Mouse (Mus musculus) right cerebral cortex, postnatal 4 days (tissue): ENCODE results near the gene Mllt11.
A peak's percentile ranks its signal among the peaks of the same experiment; 100 is the strongest.
"Not testable (repeated sequence)": the region's sequence is repeated elsewhere in the genome, so short reads cannot be mapped to it uniquely, and the experiment has no call there.

Experiments
- DNase-seq: peaks from one replicate; pipeline ENCODE4 v3.0.0-alpha.2; 2022

Gene Mllt11

DNA sequence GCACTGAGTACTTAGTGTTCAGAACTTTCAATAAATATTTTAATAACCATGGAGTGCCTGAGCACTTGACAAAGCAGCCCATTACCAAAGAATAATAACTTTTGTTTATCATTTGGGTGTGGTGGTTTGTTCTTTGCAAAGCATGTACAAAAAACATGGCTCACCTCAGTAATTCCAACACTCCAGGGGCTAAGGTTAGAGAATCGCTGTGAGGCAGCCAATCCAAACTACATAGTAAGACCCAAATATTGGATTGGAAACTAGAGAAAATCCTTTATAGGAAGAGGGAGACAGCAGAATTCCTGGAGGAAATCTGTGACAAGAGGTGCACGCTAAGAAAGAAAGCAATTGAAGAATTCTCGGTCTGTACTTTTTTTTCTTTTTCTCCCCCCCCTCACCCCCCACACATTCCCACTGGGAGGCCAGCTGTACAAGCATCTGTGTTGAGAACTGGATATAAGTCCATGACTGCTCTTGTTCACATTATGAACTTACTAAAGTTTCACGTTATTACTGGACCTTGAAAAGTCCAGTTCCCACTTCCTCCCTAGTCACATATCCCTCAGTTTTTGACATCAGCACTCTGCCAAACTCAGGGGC lies 15.2 kb downstream of the Mllt11 start:
- no peak for DNase-seq

DNA sequence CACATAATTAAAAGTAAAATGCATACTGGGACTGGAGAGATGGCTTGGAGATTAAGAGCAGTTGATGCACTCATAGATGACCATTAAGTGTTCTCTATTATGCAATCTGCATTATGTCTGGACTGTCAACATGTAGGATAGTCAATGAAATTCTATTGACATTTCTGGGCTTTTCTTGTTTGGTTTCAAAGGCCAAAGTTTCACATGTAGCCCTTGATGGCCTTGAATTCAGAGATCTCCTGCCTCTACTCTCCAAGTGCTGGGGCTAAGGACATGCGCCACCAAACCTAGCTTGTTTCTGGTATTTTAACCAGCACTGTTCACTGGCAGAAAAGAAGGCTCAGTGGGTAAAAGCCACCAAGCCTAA lies 18.4 kb downstream of the Mllt11 start:
- DNase-seq = no peak

DNA sequence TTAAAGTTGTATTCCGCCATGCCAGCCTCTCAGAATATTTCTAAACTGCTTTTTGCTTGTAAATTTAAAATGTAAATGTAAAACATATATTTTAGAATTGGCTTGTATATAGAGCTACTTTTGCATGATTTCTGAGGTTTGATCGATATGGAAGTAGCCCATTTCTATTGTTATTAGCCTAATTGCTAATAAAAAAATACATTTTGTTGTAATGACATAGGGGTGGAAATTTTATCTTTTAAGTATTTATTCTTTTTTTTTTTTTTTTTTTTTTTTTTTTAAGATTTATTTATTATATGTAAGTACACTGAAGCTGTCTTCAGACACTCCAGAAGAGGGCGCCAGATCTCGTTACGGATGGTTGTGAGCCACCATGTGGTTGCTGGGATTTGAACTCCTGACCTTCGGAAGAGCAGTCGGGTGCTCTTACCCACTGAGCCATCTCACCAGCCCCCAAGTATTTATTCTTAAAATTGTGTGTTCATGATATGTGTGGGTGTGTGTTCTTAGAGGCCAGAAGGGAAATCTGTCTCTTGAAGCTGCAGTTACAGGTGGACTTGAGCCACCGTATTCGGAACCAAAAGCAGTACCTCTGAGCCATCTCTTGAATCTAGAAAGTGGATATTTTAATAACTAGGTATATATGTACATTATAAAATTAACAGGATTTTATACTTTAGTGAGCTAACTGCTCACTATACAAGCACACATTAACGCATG lies 18.9 kb downstream of the Mllt11 start:
- DNase-seq = not testable (repeated sequence)

- DNase-seq = no peak
Observed at GRCm38 (mm10) chr3:95210585-95210984, 21.4 kb downstream of the Mllt11 start.

DNA sequence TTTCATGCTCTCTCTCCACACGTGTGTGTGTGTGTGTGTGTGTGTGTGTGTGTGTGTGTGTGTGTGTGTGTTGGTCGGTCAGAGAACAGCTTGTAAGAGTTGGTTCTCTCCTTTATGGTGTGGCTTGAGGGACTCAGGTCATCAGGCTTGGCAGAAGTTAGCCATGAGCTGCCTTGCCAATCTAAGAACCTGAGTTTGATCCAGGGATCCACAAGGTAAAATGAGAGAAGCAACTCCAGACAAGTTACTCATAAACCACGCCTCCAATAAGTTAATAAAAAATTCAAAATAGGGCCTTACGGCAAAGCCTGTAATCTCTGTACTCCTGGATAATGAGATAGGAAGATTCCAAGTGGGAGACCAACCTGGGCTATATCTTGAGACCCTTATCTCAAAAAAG lies 23.7 kb downstream of the Mllt11 start:
- DNase-seq = no peak

- DNase-seq = no peak
Observed at GRCm38 (mm10) chr3:95203880-95204279, 28.1 kb downstream of the Mllt11 start.

GRCm38 (mm10) chr3:95200562-95200961 lies 31.4 kb downstream of the Mllt11 start:
- no peak for DNase-seq

DNA sequence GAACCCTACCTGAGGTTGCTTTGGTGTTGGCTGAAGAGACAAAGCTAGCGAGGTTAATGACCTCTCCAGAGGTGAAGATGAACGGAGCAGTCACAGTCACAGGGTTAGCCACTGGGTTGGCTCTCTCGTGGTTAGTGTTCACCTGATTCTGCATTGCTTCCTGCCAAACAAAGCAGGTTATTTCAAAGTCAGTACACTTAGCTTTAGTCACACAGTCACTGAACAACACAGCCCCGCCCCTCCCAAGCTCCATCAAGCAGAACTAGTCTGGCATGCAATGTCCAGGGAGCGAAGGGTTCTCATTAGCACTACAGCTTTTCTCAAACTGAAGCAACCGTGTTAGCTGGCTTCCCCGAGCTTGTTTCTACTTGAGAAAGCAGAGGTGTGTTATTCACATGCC lies 31.8 kb downstream of the Mllt11 start:
- no peak for DNase-seq

GRCm38 (mm10) chr3:95199101-95199500 lies 32.9 kb downstream of the Mllt11 start:
- DNase-seq = no peak

GRCm38 (mm10) chr3:95195772-95196171 lies 36.2 kb downstream of the Mllt11 start:
- no peak for DNase-seq

DNA sequence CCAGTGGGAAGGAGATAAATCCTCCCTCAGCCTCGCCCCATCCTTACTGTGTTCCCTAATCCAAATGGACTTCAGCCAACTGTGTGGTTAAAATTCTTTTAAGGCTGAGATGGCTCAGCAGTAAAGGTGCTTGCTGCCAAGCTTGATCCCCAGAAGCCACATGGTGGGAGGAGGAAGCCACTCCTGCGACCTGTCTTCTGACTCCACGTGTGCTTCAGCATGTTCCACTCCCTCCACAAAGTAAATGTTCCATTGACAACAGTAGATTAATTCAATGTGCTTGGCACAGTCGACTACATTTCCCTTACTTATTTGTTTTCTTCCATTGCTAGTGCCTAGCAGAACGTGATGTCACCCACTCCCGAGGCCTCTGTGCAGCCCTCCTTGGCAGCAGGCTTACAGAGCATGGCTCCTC lies 37.2 kb downstream of the Mllt11 start:
- no peak for DNase-seq

GRCm38 (mm10) chr3:95186888-95187287 lies 45.1 kb downstream of the Mllt11 start:
- DNase-seq = no peak

GRCm38 (mm10) chr3:95186100-95186499 lies 45.9 kb downstream of the Mllt11 start:
- no peak for DNase-seq

GRCm38 (mm10) chr3:95184796-95185577 lies 47.0 kb downstream of the Mllt11 start:
- no peak for DNase-seq

GRCm38 (mm10) chr3:95181841-95182240 lies 50.1 kb downstream of the Mllt11 start:
- DNase-seq = no peak

DNA sequence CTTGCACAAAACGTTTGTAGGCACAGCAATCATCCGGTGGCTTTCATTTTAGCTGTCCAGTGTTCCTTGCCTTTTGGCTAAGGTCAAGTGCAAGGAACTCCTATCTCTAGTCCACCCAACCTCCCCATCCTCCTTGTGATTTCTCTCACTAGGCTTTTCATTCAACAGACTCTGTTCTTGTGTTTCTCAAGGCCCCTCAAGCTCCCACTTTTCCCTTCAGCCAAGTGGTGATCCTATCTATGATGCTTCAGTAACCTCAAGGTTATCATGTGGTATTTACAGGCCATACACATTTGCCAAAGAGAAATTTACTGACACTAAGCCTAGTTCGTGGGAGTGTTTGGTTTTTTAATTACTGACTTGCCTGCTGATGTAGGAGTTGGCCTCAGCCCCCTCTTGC lies 52.1 kb downstream of the Mllt11 start:
- no peak for DNase-seq

DNA sequence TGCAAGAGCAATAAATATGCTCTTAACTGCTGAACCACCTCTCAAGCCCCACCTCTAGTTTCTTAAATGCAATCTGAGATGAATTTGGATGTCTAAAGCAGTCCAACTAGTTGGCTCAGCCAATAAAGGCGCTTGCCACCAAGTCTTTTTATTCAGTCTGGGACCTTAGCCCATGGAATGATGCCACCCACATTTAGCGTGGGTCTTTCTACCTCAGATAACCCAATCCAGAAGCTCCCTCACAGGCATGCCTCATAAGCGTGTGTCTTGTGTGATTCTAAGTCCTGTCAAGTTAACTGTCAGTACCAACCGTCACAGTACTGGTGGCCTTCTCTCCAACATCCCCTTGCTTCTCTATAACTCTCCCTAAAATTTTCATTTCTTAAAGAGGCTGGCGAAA lies 53.0 kb downstream of the Mllt11 start:
- DNase-seq = no peak

DNA sequence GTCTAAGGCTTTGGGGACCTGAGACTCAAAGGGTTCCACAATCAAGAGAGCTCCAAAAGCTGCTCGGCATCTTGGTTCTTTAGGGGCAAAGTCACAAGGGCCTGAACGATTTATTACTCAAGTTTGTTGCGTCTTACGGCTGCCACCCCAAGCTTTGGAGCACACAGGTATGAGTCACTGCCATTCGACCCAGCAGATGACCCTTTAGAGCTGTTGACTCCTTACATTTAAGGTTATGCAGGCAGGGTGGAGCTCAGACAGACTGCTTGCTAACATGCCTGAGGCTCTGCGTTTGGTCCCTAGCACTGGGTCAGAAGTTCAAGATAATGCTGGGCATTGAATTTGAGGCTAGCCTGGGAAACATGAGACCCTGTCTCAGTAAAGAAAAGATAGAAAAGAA lies 54.4 kb downstream of the Mllt11 start:
- DNase-seq = no peak

DNA sequence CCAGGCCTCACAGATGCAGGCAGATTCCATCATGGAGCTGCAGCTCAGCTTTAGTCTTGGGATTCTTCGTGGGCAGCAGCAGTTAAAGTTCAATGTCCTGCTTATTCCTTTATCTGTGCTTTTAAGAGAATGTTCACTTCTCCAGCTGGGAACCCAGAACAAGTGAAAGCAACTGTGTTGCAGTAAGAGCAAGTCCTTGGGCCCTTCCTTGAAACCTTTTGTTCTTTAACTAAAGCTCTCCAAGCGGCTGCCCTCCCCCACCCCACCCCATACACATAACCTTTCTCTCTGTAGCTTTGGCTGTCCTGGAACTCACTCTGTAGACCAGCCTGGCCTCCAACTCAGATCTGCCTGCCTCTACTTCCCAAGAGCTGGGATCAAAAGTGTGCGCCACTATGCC lies 55.5 kb downstream of the Mllt11 start:
- DNase-seq = no peak

- peak; percentile 83 for DNase-seq
Observed at GRCm38 (mm10) chr3:95174011-95174592, 57.9 kb downstream of the Mllt11 start.

DNA sequence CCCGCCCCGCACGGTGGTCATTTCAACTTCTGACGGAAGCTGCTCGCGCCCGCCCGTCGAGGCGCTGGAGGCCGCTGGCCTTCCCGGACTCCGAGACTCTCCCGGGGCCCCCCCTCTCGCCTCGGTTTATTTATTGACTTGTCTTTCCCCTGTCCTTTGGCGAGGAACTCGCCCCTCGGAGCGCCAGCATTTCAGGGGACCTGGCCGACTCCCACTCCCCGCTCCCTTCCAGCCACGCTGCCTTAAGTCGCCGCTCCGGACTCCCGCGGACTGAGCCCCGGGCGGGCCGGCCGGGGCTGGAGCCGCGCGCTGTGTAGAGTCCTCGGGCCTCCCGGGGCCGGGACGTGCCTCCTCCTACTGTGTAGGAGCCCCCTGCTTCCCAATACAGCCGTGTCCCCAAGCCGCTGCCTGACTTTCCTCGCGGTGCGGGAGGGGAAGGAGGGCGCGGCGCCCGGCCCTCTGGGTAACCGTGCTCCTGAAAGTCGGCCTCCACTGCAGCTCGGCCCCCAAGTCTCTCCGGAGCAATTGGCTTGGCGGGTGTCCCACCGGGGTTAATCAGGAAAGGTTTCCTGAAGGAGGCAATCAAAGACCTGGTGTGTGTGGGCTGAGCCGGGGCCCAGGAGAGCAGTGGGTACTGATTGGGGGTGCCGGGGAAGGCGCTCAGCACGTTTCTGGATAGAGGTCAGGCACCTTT lies 58.6 kb downstream of the Mllt11 start:
- DNase-seq = peak; percentile 58

- peak; percentile 30 for DNase-seq
Observed at GRCm38 (mm10) chr3:95172526-95173255, 59.3 kb downstream of the Mllt11 start.
